Mouse (Mus musculus): ENCODE measurements around the gene 1700013H16Rik.

- TF ChIP-seq CTCF (IDR thresholded peaks at IDR 0.05; ENCODE audit: extremely low read depth, insufficient read length, insufficient replicate concordance, low read depth, low read length) = no peak
- TF ChIP-seq POLR2A (IDR thresholded peaks at IDR 0.05; ENCODE audit: low read depth, low read length) = no peak
Measured at GRCm38 (mm10) chrX:53699225-53699624, 58.4 kb downstream of the 1700013H16Rik start.
